Mouse (Mus musculus): Measurements from ENCODE around the gene Slc10a7. TPM values are rescaled to one million over a fixed set of nuclear protein-coding genes. Genes with fewer than 3 reads are reported as not detected.

Slc10a7 gene
- polyA plus RNA-seq, 1 experiment from 2014 or later: 10.3 TPM

- ATAC-seq (ENCODE audit: insufficient number of reproducible peaks, low FRiP score, low TSS enrichment, low read depth) (no peak), DNase-seq (ENCODE audit: low spot score) (no peak)
- H3K9me3 ChIP-seq (ENCODE audit: control insufficient read depth, low read length): no peaks in the 10 kb centered on the region
- no peaks in the 10 kb centered on the region for H3K36me3 ChIP-seq (ENCODE audit: control insufficient read depth, insufficient read depth, low read length)
- 59% methylated on average over 12 of the region's 12 CpGs for WGBS
- H3K4me2 ChIP-seq (ENCODE audit: low read depth, severe bottlenecking): no peak overlapping the region
- peaks cover 4% of the 10 kb centered on the region; the same call in 1 of the 2 replicates for H3K4me1 ChIP-seq (ENCODE audit: control insufficient read depth, insufficient read depth, low read length)
- no peak overlapping the region for H3K4me3 ChIP-seq (ENCODE audit: low read depth, low read length)
- H3K9ac ChIP-seq (ENCODE audit: low read length): no peak overlapping the region
- no peak overlapping the region for H3K27ac ChIP-seq (replicated peaks; ENCODE audit: low read depth, low read length)
- no peaks in the 10 kb centered on the region for H3K27me3 ChIP-seq (ENCODE audit: control insufficient read depth, insufficient read depth, low read length)
These were observed 123.9 kb downstream of the Slc10a7 start for GRCm38 (mm10) chr8:78633012-78633411.

DNA sequence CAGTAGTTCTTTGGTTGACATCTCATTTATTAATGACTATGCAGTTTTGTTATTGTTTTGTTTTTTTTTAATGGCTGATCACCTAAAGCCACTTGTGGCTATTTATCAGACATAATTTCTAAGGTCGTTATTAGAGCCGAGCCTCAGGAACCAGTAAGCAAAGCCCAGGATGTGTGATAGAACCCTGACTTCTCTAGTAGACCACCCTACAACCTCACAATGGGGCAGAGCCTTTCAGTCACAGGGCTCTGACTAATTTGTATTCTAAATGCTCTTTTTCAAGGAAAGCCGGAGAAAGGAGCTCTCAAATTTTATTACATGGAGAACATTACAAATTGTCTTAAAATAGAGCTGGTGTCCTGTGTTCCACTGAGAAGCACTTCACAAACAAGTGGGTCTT, 124.9 kb downstream of the Slc10a7 start:
- H3K4me1 ChIP-seq (ENCODE audit: control insufficient read depth, insufficient read depth, low read length): peaks cover 4% of the 10 kb centered on the region; the same call in 1 of the 2 replicates
- no peaks in the 10 kb centered on the region for H3K27me3 ChIP-seq (ENCODE audit: control insufficient read depth, insufficient read depth, low read length)
- H3K9me3 ChIP-seq (ENCODE audit: control insufficient read depth, low read length): no peaks in the 10 kb centered on the region
- no peak overlapping the region for H3K27ac ChIP-seq (replicated peaks; ENCODE audit: low read depth, low read length)
- no peak for ATAC-seq (ENCODE audit: insufficient number of reproducible peaks, low FRiP score, low TSS enrichment, low read depth)
- no peak overlapping the region for H3K9ac ChIP-seq (ENCODE audit: low read length)
- no peak for DNase-seq (ENCODE audit: low spot score)
- H3K36me3 ChIP-seq (ENCODE audit: control insufficient read depth, insufficient read depth, low read length): no peaks in the 10 kb centered on the region
- no peak overlapping the region for H3K4me3 ChIP-seq (ENCODE audit: low read depth, low read length)
- 65% methylated on average over 3 of the region's 3 CpGs for WGBS
- H3K4me2 ChIP-seq (ENCODE audit: low read depth, severe bottlenecking): no peak overlapping the region

DNA sequence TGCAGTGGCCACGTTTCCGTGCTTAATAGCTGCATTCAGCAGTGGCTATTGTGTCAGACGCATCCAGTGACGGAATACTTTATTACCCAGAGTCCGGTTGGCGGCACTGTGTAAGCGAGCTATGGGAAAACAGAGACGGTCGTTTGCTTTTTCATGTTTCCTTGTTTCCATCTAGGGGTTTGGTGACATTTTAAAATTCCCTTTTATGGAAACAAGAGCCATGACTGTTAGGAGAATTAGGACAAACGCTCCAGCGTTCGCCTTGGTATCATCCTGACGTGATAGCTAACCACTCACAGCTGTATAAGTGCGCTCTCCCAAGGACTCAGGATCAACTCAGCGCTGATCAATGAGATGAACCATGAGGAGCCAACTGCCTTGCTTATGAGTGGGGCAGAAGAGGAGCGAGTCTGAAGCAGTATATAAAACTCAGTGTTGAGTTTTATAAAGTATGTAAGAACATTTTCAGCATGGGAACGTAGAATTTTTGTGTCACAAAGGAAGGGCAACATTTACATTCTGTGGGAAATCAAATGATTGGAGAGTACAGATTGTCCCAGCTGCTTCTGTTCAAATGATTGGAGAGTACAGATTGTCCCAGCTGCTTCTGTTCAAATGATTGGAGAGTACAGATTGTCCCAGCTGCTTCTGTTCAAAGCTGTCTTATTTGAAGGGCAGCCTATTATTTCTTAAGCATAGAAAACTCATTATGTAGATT, 125.5 kb downstream of the Slc10a7 start:
- H3K9ac ChIP-seq (ENCODE audit: low read length): no peak overlapping the region
- 63% methylated on average over 17 of the region's 17 CpGs for WGBS
- H3K4me1 ChIP-seq (ENCODE audit: control insufficient read depth, insufficient read depth, low read length): peaks cover 4% of the 10 kb centered on the region; the same call in 1 of the 2 replicates
- DNase-seq (ENCODE audit: low spot score) (no peak), ATAC-seq (ENCODE audit: insufficient number of reproducible peaks, low FRiP score, low TSS enrichment, low read depth) (no peak)
- H3K36me3 ChIP-seq (ENCODE audit: control insufficient read depth, insufficient read depth, low read length): no peaks in the 10 kb centered on the region
- H3K9me3 ChIP-seq (ENCODE audit: control insufficient read depth, low read length): no peaks in the 10 kb centered on the region
- no peak overlapping the region for H3K27ac ChIP-seq (replicated peaks; ENCODE audit: low read depth, low read length)
- H3K4me3 ChIP-seq (ENCODE audit: low read depth, low read length): no peak overlapping the region
- H3K4me2 ChIP-seq (ENCODE audit: low read depth, severe bottlenecking): no peak overlapping the region
- no peaks in the 10 kb centered on the region for H3K27me3 ChIP-seq (ENCODE audit: control insufficient read depth, insufficient read depth, low read length)

- 84% methylated on average over 8 of the region's 8 CpGs for WGBS
- H3K9me3 ChIP-seq (ENCODE audit: control insufficient read depth, low read length): no peaks in the 10 kb centered on the region
- H3K27ac ChIP-seq (replicated peaks; ENCODE audit: low read depth, low read length): no peak overlapping the region
- H3K4me1 ChIP-seq (ENCODE audit: control insufficient read depth, insufficient read depth, low read length): peaks cover 4% of the 10 kb centered on the region; the same call in 1 of the 2 replicates
- no peak overlapping the region for H3K4me3 ChIP-seq (ENCODE audit: low read depth, low read length)
- H3K36me3 ChIP-seq (ENCODE audit: control insufficient read depth, insufficient read depth, low read length): no peaks in the 10 kb centered on the region
- H3K27me3 ChIP-seq (ENCODE audit: control insufficient read depth, insufficient read depth, low read length): no peaks in the 10 kb centered on the region
- H3K9ac ChIP-seq (ENCODE audit: low read length): no peak overlapping the region
- H3K4me2 ChIP-seq (ENCODE audit: low read depth, severe bottlenecking): no peak overlapping the region
- DNase-seq (ENCODE audit: low spot score) (no peak), ATAC-seq (ENCODE audit: insufficient number of reproducible peaks, low FRiP score, low TSS enrichment, low read depth) (no peak)
These were observed 126.2 kb downstream of the Slc10a7 start for GRCm38 (mm10) chr8:78635241-78635771.

GRCm38 (mm10) chr8:78641919-78642318, 132.8 kb downstream of the Slc10a7 start:
- ATAC-seq (ENCODE audit: insufficient number of reproducible peaks, low FRiP score, low TSS enrichment, low read depth): no peak
- H3K27ac ChIP-seq (replicated peaks; ENCODE audit: low read depth, low read length): no peak overlapping the region
- H3K9ac ChIP-seq (ENCODE audit: low read length): no peak overlapping the region

DNA sequence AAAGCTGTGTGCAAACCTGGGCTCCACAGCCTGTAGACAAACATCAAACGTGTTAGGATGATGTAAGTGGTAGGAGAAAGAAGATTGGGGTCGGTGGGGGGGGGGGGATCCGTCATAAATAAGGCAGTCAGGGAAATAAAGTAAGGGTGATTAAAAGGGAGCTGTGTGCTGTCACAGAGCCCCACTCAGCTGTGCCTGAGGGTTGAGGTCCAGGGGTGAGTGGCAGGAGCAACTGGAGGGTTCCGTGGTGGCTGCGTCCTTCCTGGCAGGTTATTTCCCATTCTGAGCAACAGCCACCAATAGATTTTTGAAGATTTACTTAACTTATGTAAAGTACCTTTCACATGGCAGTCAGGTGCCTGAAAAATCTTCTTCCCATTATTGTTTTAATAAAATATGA, 133.2 kb downstream of the Slc10a7 start:
- Histone ChIP-seq H3K4me2 (ENCODE audit: low read depth, severe bottlenecking) (no peak overlapping the region), H3K4me1 (ENCODE audit: control insufficient read depth, insufficient read depth, low read length) (no peaks in the 10 kb centered on the region), H3K36me3 (ENCODE audit: control insufficient read depth, insufficient read depth, low read length) (no peaks in the 10 kb centered on the region), H3K9ac (ENCODE audit: low read length) (no peak overlapping the region), H3K27me3 (ENCODE audit: control insufficient read depth, insufficient read depth, low read length) (no peaks in the 10 kb centered on the region), H3K27ac (replicated peaks; ENCODE audit: low read depth, low read length) (no peak overlapping the region), H3K9me3 (ENCODE audit: control insufficient read depth, low read length) (no peaks in the 10 kb centered on the region), H3K4me3 (ENCODE audit: low read depth, low read length) (no peak overlapping the region)
- ATAC-seq (ENCODE audit: insufficient number of reproducible peaks, low FRiP score, low TSS enrichment, low read depth) (no peak), DNase-seq (ENCODE audit: low spot score) (no peak)
- WGBS: 56% methylated on average over 5 of the region's 5 CpGs

More at GRCm38 (mm10) chr8:78641919-78642318, 132.8 kb downstream of the Slc10a7 start:
- no peaks in the 10 kb centered on the region for H3K9me3 ChIP-seq (ENCODE audit: control insufficient read depth, low read length)
- no peaks in the 10 kb centered on the region for H3K4me1 ChIP-seq (ENCODE audit: control insufficient read depth, insufficient read depth, low read length)
- no peak overlapping the region for H3K4me3 ChIP-seq (ENCODE audit: low read depth, low read length)
- no peaks in the 10 kb centered on the region for H3K36me3 ChIP-seq (ENCODE audit: control insufficient read depth, insufficient read depth, low read length)
- DNase-seq (ENCODE audit: low spot score): no peak
- WGBS: 61% methylated on average over 9 of the region's 9 CpGs
- no peak overlapping the region for H3K4me2 ChIP-seq (ENCODE audit: low read depth, severe bottlenecking)
- no peaks in the 10 kb centered on the region for H3K27me3 ChIP-seq (ENCODE audit: control insufficient read depth, insufficient read depth, low read length)

DNA sequence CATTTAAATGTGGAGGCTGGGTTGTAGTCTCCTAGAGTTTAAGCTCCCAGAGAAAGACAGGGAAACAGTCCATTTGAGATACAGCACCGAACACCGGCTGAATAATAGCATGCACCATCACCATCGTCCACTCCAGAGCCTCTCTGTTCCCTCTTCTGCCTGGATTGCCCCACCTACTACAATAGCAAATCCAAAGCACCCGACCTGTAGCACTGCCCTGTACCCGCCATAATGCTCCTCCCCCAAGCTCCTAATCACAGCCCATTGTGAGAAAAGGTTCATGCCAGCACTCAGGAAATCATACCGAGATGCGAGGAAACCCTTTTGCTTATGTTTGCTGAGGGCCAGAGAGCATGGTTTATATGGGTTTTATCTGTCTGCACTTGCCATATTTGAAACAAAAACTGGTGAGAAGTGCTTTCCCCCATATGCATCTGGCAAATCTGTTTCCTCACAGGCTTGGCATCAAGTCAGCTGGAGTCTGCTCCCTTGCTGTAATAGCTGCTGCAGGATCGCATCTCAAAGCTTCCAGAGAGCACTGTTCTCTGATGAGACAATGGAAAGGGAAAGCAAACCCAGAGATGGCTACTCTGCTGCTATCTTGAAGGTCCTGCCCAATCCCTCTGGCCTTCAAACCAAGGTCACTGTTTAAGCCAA, 138.0 kb downstream of the Slc10a7 start:
- H3K4me1 ChIP-seq (ENCODE audit: control insufficient read depth, insufficient read depth, low read length): no peaks in the 10 kb centered on the region
- H3K27ac ChIP-seq (replicated peaks; ENCODE audit: low read depth, low read length): no peak overlapping the region
- DNase-seq (ENCODE audit: low spot score) (no peak), ATAC-seq (ENCODE audit: insufficient number of reproducible peaks, low FRiP score, low TSS enrichment, low read depth) (no peak)
- no peaks in the 10 kb centered on the region for H3K36me3 ChIP-seq (ENCODE audit: control insufficient read depth, insufficient read depth, low read length)
- H3K9me3 ChIP-seq (ENCODE audit: control insufficient read depth, low read length): no peaks in the 10 kb centered on the region
- no peaks in the 10 kb centered on the region for H3K27me3 ChIP-seq (ENCODE audit: control insufficient read depth, insufficient read depth, low read length)
- H3K4me2 ChIP-seq (ENCODE audit: low read depth, severe bottlenecking): no peak overlapping the region
- WGBS: 73% methylated on average over 8 of the region's 8 CpGs
- no peak overlapping the region for H3K9ac ChIP-seq (ENCODE audit: low read length)
- no peak overlapping the region for H3K4me3 ChIP-seq (ENCODE audit: low read depth, low read length)

GRCm38 (mm10) chr8:78647846-78648245, 138.7 kb downstream of the Slc10a7 start:
- Histone ChIP-seq H3K27me3 (ENCODE audit: control insufficient read depth, insufficient read depth, low read length) (no peaks in the 10 kb centered on the region), H3K4me1 (ENCODE audit: control insufficient read depth, insufficient read depth, low read length) (peaks cover 5% of the 10 kb centered on the region), H3K36me3 (ENCODE audit: control insufficient read depth, insufficient read depth, low read length) (no peaks in the 10 kb centered on the region), H3K4me3 (ENCODE audit: low read depth, low read length) (no peak overlapping the region), H3K4me2 (ENCODE audit: low read depth, severe bottlenecking) (no peak overlapping the region), H3K27ac (replicated peaks; ENCODE audit: low read depth, low read length) (no peak overlapping the region), H3K9ac (ENCODE audit: low read length) (no peak overlapping the region), H3K9me3 (ENCODE audit: control insufficient read depth, low read length) (no peaks in the 10 kb centered on the region)
- WGBS: 77% methylated on average over 4 of the region's 4 CpGs
- DNase-seq (ENCODE audit: low spot score) (no peak), ATAC-seq (ENCODE audit: insufficient number of reproducible peaks, low FRiP score, low TSS enrichment, low read depth) (no peak)
